Mouse (Mus musculus) splenic B cell, adult 2 months (primary cell): Measurements from ENCODE around the gene Mgst3.

Experiments used
- DNase-seq: peaks from one replicate; pipeline ENCODE4 v3.0.0-alpha.2; 2011; ENCODE audit warnings: low read depth, low spot score
- H3K27me3 ChIP-seq: 2 replicates; pipeline ENCODE4 v1.6.1; 2012; ENCODE audit warnings: mild to moderate bottlenecking, low read length, moderate library complexity, mixed read lengths; ENCODE audit not compliant: control insufficient read depth, poor library complexity, insufficient read depth, severe bottlenecking
- H3K36me3 ChIP-seq: 2 replicates; pipeline ENCODE4 v1.6.1; 2012; ENCODE audit warnings: mild to moderate bottlenecking, low read length, moderate library complexity, mixed read lengths; ENCODE audit not compliant: control insufficient read depth, poor library complexity, insufficient read depth, severe bottlenecking

Mgst3 gene

DNA sequence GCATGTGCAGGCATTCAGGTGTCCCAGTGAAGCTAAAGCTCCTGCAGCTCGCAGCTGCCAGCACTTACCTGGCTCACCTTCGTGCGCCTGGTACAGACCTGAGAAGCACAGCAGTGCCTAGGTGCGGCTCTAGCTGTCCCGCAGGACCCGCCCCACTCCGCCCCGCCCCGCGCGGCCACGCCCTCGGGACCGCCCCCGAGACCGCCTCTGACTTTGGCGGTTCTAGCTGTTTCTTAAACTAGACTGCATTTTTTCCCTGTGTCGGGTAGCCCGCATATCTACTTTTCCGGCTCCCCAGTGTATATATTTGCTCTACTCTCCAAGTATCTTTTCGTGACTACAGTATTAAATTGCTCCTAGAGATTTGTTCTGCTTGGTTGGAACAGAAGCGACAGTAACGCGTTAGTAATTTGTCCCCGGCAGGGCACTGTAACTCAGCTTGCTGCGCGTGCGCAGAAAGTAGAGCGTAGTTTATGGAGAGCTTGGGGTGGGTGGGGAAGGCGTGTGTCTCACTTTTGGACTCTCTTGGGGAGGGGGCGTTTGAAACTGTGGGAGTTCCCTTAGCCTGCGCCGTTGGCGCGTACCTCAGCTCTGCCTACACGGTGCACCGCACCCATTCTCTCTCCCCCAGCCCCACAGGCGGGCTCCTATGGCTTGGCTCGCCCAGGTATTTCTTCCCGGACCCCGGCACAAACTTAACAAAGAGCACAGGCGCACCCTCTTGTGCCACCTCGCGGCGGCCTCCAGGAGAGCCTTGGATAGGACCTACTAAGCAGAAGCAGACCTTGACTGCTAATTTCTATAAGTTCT, at the start of gene Mgst3:
Gene Mgst3 (minus strand): TSS at position 159 of the 810 bp plus-strand sequence.
- Histone ChIP-seq H3K27me3 (no peaks in the 10 kb centered on the region), H3K36me3 (no peaks in the 10 kb centered on the region)
- peak; percentile 96 for DNase-seq

DNA sequence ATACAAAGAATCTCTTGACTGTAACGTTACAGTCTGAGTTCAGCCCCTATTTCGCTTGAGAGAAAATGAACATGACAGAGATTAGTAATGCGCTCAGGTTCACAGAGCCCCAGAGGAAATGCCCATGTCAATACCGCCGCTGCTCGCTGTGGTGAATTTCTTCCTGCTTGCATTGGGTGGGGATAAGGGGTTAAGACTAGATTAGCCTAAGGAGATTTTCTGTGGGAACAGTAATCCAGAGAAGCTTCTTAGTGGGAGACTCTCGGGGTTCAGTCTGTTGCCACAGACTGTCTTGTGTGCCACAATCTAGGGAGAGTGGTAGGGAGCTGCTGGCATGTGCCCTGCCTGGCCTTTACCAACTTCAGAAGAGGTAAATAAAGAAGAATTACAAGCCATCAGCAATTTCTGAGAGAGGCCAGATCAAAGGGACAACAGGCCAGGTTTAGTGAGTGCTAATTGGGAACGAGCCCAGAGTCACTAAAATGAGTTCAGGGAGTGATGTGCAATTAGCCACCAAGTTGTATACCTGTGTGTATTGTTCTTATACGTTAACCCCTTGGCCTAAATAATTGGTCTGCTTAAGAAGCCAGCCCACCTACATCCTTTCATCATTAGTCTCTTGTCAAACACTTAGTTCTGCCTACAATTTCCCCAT, 44.7 kb upstream of the Mgst3 start:
- H3K27me3 ChIP-seq, result no peaks in the 10 kb centered on the region
- no peaks in the 10 kb centered on the region for H3K36me3 ChIP-seq
- DNase-seq, result no peak

DNA sequence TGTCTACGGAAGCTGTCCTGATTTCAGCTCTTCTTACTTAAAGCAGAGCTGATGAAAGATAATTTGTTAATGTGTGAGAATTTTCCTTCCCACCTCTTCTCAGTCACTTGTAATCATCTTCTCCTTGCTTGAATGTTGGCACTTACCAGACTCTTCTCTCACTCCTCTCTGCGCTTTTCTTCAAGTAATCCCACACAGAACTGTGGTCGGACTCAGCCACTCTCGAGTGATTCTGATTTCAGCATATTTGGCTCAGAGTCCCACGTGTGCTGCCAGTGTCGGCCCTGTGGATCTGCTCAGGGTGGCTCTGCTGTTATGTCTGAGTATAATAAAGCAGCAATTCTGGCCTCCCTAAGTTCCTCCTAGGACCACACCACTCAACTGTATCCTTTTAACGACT, 43.5 kb upstream of the Mgst3 start:
- Histone ChIP-seq H3K36me3 (no peaks in the 10 kb centered on the region), H3K27me3 (no peaks in the 10 kb centered on the region)
- DNase-seq, result no peak

DNA sequence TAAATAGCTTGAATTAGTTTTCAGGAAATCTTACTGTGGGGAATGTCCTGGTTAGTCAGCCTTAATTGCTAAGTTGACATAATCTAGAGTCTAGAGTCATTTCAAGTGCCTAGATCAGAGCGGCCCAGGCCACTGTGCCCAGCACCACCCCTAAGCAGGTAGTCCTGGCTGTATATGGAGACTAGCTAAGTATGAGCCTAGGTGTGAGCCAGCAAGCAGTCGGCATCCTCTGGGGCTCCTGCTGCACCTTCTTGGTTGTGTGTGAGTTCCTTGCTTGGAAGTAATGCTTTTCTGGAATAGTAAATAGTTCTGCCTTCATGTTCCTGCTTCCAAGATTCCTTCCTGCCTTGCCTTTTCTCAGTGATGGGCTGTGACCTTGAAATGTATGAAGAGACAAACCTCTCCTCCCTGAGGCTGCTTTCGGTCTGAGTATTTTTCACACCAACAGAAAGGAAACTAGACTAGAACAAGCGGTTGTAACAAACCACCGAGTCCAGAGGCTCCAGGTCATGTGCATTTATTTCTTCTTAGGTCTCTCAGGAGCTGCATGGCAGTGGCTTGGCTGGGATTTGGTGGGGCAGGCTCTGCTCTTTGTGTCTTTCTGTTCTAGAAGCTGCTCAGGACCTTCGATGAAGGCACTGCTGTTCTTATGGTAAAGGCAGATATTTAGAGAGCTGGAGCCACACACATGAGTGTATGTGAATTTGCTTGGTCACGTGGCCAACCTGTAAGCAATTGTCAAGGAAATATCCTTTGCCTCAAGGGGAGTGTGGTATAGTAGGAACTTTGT, 42.7 kb upstream of the Mgst3 start:
- no peaks in the 10 kb centered on the region for H3K27me3 ChIP-seq
- DNase-seq, result no peak
- H3K36me3 ChIP-seq, result no peaks in the 10 kb centered on the region

DNA sequence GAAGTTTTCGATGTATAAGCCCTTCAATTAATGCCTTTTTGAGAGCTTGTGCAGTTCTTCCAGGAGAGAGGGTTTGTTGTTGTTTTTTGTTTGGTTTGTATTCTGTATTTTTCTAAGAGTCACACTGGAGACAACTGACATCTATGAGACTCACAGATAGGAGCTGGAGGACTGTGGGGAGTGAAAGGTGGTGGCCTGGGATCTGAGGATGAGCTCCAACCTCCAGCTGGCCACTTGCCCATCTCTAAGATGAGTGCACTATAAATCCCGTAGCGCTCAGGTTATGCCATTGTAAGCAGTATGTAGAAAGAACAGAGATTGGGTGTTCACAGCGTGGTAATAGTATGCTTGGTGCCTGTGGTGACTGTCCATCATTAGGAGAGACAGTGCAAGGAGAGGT, 41.3 kb upstream of the Mgst3 start:
- Histone ChIP-seq H3K36me3 (no peaks in the 10 kb centered on the region), H3K27me3 (no peaks in the 10 kb centered on the region)
- no peak for DNase-seq

DNA sequence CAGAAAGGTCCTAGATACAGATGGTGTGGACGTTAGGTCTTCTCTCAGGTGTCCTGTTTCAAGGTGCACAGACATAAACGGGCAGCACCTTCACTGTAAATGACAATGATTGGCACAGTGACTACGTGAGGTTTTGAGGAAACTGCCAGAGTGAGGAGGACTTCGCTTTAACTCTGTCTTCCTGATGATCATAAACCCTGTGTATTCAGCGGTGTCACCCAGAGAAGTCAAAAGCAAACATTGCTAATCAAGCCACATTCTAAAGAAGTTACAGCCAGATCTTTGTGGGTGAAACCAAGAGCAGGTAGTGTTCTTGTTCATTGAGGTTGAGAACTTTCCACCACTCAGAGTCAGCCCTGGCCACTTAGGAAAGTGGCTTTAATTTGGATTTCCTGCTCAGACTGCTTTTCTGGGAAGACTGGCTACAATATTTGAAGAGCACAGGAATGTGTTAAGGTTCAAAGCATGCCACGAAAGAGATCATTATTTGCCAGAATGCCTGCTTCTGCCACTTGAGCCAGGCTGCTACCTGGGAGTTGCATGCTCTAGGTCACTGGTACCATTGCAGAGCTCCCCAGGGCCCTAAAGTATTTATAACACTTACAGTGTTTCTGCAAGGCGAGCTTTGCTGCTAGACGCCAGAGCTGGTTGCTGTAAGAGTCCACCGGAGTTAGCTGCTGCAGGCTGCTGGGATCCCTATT, 37.5 kb upstream of the Mgst3 start:
- Histone ChIP-seq H3K36me3 (no peaks in the 10 kb centered on the region), H3K27me3 (no peaks in the 10 kb centered on the region)
- DNase-seq, result no peak

DNA sequence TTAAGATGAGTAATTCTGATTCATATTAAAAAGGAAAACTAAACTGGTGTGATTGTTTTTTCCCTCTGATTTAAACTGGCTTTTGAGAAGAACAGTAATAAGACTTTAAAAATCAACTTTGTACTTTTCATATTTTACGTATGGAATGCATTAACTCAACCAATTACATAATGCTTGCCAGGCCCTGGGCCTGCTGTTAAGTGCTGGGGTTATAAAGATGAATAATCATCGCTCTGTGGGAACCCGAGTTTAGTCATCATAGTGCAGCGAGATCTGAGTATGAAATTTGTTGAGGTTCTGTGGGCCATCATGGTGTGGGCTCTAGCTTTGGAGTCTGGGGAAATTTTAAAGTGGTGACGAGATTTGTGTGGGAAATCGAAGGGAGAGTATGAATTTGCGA, 33.0 kb upstream of the Mgst3 start:
- DNase-seq, result no peak
- H3K27me3 ChIP-seq, result no peaks in the 10 kb centered on the region
- no peaks in the 10 kb centered on the region for H3K36me3 ChIP-seq

DNA sequence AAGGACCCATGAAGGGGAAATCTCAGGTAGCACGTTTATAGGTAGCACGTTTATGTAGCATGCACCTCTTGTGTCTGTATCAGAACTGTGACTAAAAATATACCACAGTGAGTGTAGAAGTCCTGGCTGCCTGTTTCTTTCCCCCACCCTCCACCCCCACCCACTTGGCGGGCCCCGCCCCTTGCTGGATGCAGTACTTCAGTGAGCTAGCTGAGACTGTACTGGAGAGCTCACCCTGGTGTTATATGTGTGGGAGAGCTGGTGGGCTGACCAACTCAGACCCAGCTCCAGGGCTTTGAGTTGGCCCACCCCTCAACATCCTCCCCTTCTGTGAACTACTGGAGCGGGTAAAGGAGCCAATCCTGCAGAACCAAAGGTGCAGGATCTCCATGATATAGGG, 31.9 kb upstream of the Mgst3 start:
- no peak for DNase-seq
- Histone ChIP-seq H3K36me3 (no peaks in the 10 kb centered on the region), H3K27me3 (no peaks in the 10 kb centered on the region; the same call in 1 of the 2 replicates)

DNA sequence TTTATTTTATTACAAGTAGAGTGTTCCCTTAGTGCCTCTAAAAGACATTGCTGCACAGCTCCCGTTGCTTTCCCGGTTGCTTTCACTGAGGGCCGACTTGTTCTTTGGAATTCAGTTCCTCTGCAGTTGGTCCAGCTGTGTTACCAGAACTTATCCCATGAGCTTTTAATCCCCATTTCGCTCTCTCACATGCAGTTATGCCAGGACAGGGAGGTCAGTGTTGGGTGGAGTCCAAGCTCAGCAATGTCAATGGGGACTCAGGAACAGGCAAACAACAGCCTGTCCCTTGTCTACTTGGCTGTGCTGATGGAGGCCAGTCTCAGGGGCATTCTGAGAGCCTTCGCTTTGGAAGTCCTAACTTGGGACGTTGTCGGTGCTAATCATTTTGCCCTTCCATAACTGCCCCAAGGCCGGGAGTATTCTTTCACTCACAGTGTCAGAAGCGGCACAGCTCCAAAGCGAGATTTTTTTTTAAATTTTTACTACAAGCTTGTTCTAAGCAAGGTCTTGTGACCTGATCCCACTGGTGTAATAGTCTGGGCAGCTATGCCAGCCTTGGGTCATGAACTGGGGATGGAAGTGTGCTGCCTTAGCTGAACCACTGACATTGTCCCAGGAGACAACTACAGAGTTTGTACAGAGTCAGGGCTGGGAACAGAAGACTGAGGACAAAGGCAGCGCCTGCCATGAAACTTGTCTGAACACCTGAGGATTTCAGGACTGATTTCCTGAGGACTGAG, 29.0 kb upstream of the Mgst3 start:
- no peak for DNase-seq
- Histone ChIP-seq H3K27me3 (no peaks in the 10 kb centered on the region; the same call in 1 of the 2 replicates), H3K36me3 (no peaks in the 10 kb centered on the region)

DNA sequence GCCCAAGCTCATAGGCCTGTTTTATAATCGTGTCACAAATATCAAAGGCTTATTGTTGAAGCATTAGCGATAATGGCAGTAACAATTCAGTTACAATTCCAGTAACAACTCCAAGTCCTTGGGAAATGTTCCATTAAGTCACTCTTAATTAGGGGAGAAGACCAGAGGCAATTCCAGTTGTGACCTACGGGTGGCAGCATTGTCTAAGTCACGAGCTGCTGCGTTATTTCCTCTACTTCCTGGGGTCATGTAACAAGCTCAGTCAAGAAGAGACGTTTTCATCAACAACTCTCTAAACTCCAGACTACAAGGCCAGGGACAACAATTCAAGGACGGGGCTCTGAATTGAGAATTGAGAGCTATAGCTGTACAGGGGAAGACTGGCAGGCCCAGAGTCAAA, 21.2 kb upstream of the Mgst3 start:
- H3K36me3 ChIP-seq, result no peaks in the 10 kb centered on the region
- H3K27me3 ChIP-seq, result no peaks in the 10 kb centered on the region
- peak; percentile 70 for DNase-seq

DNA sequence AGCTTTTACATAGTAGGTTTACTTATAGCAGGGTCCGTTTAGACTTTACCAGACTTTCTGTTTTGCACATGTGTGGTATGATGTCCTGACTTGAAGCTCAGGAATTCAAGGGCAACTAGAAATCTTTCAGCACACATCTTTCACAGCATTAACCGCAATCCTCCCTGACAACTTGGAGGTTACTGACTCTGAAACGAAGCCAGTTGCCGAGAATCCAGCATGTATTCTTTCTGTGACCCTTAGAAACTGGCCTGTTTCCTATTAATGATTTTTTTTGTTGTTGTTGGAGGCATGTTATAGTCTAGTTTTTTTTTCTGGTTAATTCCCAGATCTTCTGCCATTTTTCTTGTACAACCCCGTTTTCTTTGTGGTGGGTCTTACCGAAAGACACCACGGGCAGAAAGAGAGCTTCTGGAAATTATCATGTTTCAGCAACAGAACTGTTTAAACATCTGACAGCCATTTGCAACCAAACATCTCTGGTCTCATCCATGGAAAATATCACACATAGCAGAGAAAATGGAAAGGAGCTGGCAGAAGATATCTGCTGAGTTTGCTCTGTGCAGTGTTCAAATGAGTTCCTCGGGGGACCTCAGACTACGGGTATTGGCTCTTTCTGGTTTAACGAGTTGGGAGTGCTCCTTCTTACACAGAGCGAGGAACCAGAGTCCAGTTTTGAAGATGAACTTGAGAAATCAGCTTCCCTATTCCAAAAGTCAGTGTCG, 18.5 kb upstream of the Mgst3 start:
- no peaks in the 10 kb centered on the region for H3K36me3 ChIP-seq
- DNase-seq, result no peak
- no peaks in the 10 kb centered on the region for H3K27me3 ChIP-seq

DNA sequence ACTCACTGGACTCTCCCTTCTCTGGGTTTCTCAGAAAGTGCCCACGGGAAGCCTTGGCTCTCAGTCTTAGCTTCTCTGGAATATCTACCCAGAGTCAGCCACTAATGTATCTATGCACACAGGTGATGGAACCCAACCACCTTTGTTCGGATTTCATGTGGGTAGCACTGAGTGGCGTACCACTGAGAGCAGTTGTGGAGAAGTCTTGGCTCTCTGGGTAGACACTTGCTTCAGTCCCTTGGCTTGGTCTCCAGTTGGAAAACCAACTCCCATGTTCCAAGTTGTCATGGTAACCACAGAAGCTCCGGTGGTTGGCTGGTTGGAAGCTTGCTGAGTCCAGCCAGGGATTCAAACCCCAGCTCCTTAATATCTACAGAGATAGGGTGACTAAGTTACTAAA, 16.0 kb upstream of the Mgst3 start:
- no peak for DNase-seq
- no peaks in the 10 kb centered on the region for H3K27me3 ChIP-seq
- no peaks in the 10 kb centered on the region for H3K36me3 ChIP-seq

DNA sequence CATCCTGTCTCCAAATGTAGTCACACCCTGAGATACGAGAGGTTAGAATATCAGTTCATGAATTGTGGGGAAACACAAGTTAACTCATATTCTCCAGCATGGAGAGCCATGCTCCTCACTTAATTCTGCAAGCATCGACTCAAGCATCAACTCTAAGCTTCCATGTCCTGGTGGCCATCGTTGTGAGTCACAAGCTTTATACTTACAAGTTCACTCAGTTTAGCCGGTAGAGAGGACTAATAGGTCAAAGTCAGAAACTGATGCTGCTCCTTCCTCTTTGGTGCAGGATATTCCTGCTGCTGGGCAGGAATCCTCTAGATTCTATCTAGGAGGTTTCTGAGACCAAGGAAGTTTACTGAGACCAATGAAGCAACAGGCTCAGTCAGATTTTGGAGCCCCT, 11.6 kb upstream of the Mgst3 start:
- Histone ChIP-seq H3K36me3 (no peaks in the 10 kb centered on the region), H3K27me3 (no peaks in the 10 kb centered on the region)
- no peak for DNase-seq
